Mouse (Mus musculus) liver, adult 2 months (tissue): Measurements from ENCODE around the gene Dnal1.

Experiments
- CTCF ChIP-seq: fragments of 200-500 bp; IDR thresholded peaks from 2 replicates; pipeline ENCODE4 v1.5.1; 2011; ENCODE audit warnings: low read depth, low read length, control low read depth
- POLR2A ChIP-seq: fragments of 200-500 bp; IDR thresholded peaks from 2 replicates; pipeline ENCODE4 v1.6.1; 2011; ENCODE audit warnings: low read length, control low read depth; ENCODE audit not compliant: insufficient read depth; ENCODE audit errors: extremely low read depth

DNA sequence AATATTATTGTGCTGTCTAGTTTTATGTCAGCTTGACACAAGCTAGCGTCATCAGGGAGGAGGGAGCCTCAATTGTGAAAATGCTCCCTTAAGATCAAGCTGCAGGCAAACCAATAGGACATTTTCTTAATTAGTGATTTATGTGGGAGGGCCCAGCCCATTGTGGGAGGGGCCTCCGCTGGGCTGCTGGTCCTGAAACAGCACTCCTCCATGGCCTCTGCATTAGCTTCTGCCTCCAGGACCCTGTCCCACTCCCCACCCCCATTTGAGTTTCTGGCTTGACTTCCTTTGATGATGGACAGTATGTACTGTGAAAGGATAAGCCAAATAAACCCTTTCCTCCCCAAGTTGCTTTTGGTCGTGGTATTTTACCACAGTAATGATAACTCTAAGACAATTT lies 7.2 kb upstream of the Dnal1 start:
- no peak for TF ChIP-seq POLR2A
- no peak for TF ChIP-seq CTCF
